Mouse (Mus musculus): ENCODE data around the gene Gm2663. TPM values are rescaled to one million over a fixed set of nuclear protein-coding genes. Genes with fewer than 3 reads are reported as not detected.
"Not testable (repeated sequence)": the region's sequence is repeated elsewhere in the genome, so short reads cannot be mapped to it uniquely, and the experiment has no call there.

The Gm2663 gene
- polyA plus RNA-seq (2015; fragmentation: Nextera tagmentation; extraction: Ambion mirVana): not detected in 2 replicates

- not testable (repeated sequence) for H3K27ac ChIP-seq (replicated peaks); H3K36me3 ChIP-seq (replicated peaks); H3K4me3 ChIP-seq (replicated peaks); H3K27me3 ChIP-seq; H3K4me1 ChIP-seq (replicated peaks); ATAC-seq (ENCODE audit: insufficient read depth); H3K9me3 ChIP-seq (replicated peaks); H3K9ac ChIP-seq; H3K4me2 ChIP-seq
Measured at GRCm38 (mm10) chr6:40999379-40999778, at the start of gene Gm2663. Gene Gm2663, minus strand, starts transcription at chr6:40999479.

GRCm38 (mm10) chr6:41048602-41049001, 49.3 kb upstream of the Gm2663 start:
- Histone ChIP-seq H3K9ac (no peak overlapping the region), H3K4me1 (replicated peaks) (no peaks in the 10 kb centered on the region), H3K27ac (replicated peaks) (no peak overlapping the region), H3K36me3 (replicated peaks) (no peaks in the 10 kb centered on the region), H3K27me3 (no peaks in the 10 kb centered on the region), H3K4me3 (replicated peaks) (no peak overlapping the region), H3K4me2 (no peak overlapping the region), H3K9me3 (replicated peaks) (no peaks in the 10 kb centered on the region)
- ATAC-seq (ENCODE audit: insufficient read depth): no peak
- WGBS (ENCODE audit: insufficient replicate concordance): 20% methylated on average over 1 of the region's 1 CpGs

- Histone ChIP-seq H3K9me3 (replicated peaks) (no peaks in the 10 kb centered on the region), H3K27ac (replicated peaks) (no peak overlapping the region), H3K4me2 (no peak overlapping the region), H3K36me3 (replicated peaks) (no peaks in the 10 kb centered on the region), H3K4me1 (replicated peaks) (no peaks in the 10 kb centered on the region), H3K4me3 (replicated peaks) (no peak overlapping the region), H3K9ac (no peak overlapping the region), H3K27me3 (no peaks in the 10 kb centered on the region)
- 50% methylated on average over 1 of the region's 1 CpGs for WGBS (ENCODE audit: insufficient replicate concordance)
- no peak for ATAC-seq (ENCODE audit: insufficient read depth)
Measured at GRCm38 (mm10) chr6:41047961-41048360, 48.7 kb upstream of the Gm2663 start.

GRCm38 (mm10) chr6:41047202-41047601, 47.9 kb upstream of the Gm2663 start:
- no peak for ATAC-seq (ENCODE audit: insufficient read depth)
- WGBS (ENCODE audit: insufficient replicate concordance): 53% methylated on average over 1 of the region's 1 CpGs

GRCm38 (mm10) chr6:41046553-41046952, 47.3 kb upstream of the Gm2663 start:
- H3K9me3 ChIP-seq (replicated peaks): no peaks in the 10 kb centered on the region
- no peaks in the 10 kb centered on the region for H3K27me3 ChIP-seq
- no peaks in the 10 kb centered on the region for H3K4me1 ChIP-seq (replicated peaks)
- ATAC-seq (ENCODE audit: insufficient read depth): no peak
- no peak overlapping the region for H3K4me3 ChIP-seq (replicated peaks)
- no peak overlapping the region for H3K9ac ChIP-seq
- H3K4me2 ChIP-seq: no peak overlapping the region
- no peaks in the 10 kb centered on the region for H3K36me3 ChIP-seq (replicated peaks)
- no peak overlapping the region for H3K27ac ChIP-seq (replicated peaks)
- WGBS (ENCODE audit: insufficient replicate concordance): 34% methylated on average over 2 of the region's 2 CpGs

More at GRCm38 (mm10) chr6:41047202-41047601, 47.9 kb upstream of the Gm2663 start:
- Histone ChIP-seq H3K4me2 (no peak overlapping the region), H3K36me3 (replicated peaks) (no peaks in the 10 kb centered on the region), H3K4me1 (replicated peaks) (no peaks in the 10 kb centered on the region), H3K27ac (replicated peaks) (no peak overlapping the region), H3K9ac (no peak overlapping the region), H3K27me3 (no peaks in the 10 kb centered on the region), H3K4me3 (replicated peaks) (no peak overlapping the region), H3K9me3 (replicated peaks) (no peaks in the 10 kb centered on the region)

GRCm38 (mm10) chr6:41044753-41045152, 45.5 kb upstream of the Gm2663 start:
- H3K4me2 ChIP-seq: no peak overlapping the region
- no peaks in the 10 kb centered on the region for H3K4me1 ChIP-seq (replicated peaks)
- H3K27me3 ChIP-seq: no peaks in the 10 kb centered on the region
- H3K9me3 ChIP-seq (replicated peaks): no peaks in the 10 kb centered on the region
- 35% methylated on average over 1 of the region's 1 CpGs for WGBS (ENCODE audit: insufficient replicate concordance)
- H3K4me3 ChIP-seq (replicated peaks): no peak overlapping the region
- no peak for ATAC-seq (ENCODE audit: insufficient read depth)
- H3K36me3 ChIP-seq (replicated peaks): no peaks in the 10 kb centered on the region
- H3K9ac ChIP-seq: no peak overlapping the region
- no peak overlapping the region for H3K27ac ChIP-seq (replicated peaks)

GRCm38 (mm10) chr6:41044314-41044713, 45.0 kb upstream of the Gm2663 start:
- Histone ChIP-seq H3K36me3 (replicated peaks) (no peaks in the 10 kb centered on the region), H3K27ac (replicated peaks) (no peak overlapping the region), H3K9ac (no peak overlapping the region), H3K4me2 (no peak overlapping the region), H3K4me1 (replicated peaks) (no peaks in the 10 kb centered on the region), H3K9me3 (replicated peaks) (no peaks in the 10 kb centered on the region), H3K27me3 (no peaks in the 10 kb centered on the region), H3K4me3 (replicated peaks) (no peak overlapping the region)
- 48% methylated on average over 1 of the region's 1 CpGs for WGBS (ENCODE audit: insufficient replicate concordance)
- no peak for ATAC-seq (ENCODE audit: insufficient read depth)

- ATAC-seq (ENCODE audit: insufficient read depth): no peak
- H3K4me2 ChIP-seq: no peak within 1 kb of the TSS
- H3K27ac ChIP-seq (replicated peaks): no peak within 1 kb of the TSS
- H3K4me1 ChIP-seq (replicated peaks): no peaks in the 10 kb centered on the region
- no peak within 1 kb of the TSS for H3K4me3 ChIP-seq (replicated peaks)
- no peaks in the 10 kb centered on the region for H3K36me3 ChIP-seq (replicated peaks)
- no peak within 1 kb of the TSS for H3K9ac ChIP-seq
- no peaks in the 10 kb centered on the region for H3K27me3 ChIP-seq
- no peaks in the 10 kb centered on the region for H3K9me3 ChIP-seq (replicated peaks)
Measured at GRCm38 (mm10) chr6:41035409-41035808, 36.1 kb upstream of the Gm2663 start, which contains the start of gene 2210010C04Rik. Gene 2210010C04Rik, minus strand, starts transcription at chr6:41035509.

- H3K27ac ChIP-seq (replicated peaks): no peak overlapping the region
- no peaks in the 10 kb centered on the region for H3K36me3 ChIP-seq (replicated peaks)
- no peak overlapping the region for H3K4me3 ChIP-seq (replicated peaks)
- H3K9me3 ChIP-seq (replicated peaks): no peaks in the 10 kb centered on the region
- no peaks in the 10 kb centered on the region for H3K27me3 ChIP-seq
- ATAC-seq (ENCODE audit: insufficient read depth): no peak
- H3K9ac ChIP-seq: no peak overlapping the region
- H3K4me2 ChIP-seq: no peak overlapping the region
- 67% methylated on average over 6 of the region's 6 CpGs for WGBS (ENCODE audit: insufficient replicate concordance)
- H3K4me1 ChIP-seq (replicated peaks): no peaks in the 10 kb centered on the region
Measured at GRCm38 (mm10) chr6:41032802-41033201, 33.5 kb upstream of the Gm2663 start.

- no peaks in the 10 kb centered on the region for H3K27me3 ChIP-seq
- H3K36me3 ChIP-seq (replicated peaks): no peaks in the 10 kb centered on the region
- WGBS (ENCODE audit: insufficient replicate concordance): 52% methylated on average over 3 of the region's 3 CpGs
- no peak overlapping the region for H3K4me2 ChIP-seq
- H3K27ac ChIP-seq (replicated peaks): no peak overlapping the region
- no peak overlapping the region for H3K9ac ChIP-seq
- H3K4me3 ChIP-seq (replicated peaks): no peak overlapping the region
- no peaks in the 10 kb centered on the region for H3K4me1 ChIP-seq (replicated peaks)
- no peak for ATAC-seq (ENCODE audit: insufficient read depth)
- no peaks in the 10 kb centered on the region for H3K9me3 ChIP-seq (replicated peaks)
Measured at GRCm38 (mm10) chr6:41032231-41032630, 33.0 kb upstream of the Gm2663 start.

GRCm38 (mm10) chr6:41030821-41031220, 31.5 kb upstream of the Gm2663 start:
- WGBS (ENCODE audit: insufficient replicate concordance): 65% methylated on average over 3 of the region's 3 CpGs
- ATAC-seq (ENCODE audit: insufficient read depth): no peak
- H3K4me2 ChIP-seq: no peak overlapping the region
- no peak overlapping the region for H3K9ac ChIP-seq
- H3K36me3 ChIP-seq (replicated peaks): no peaks in the 10 kb centered on the region
- H3K4me1 ChIP-seq (replicated peaks): no peaks in the 10 kb centered on the region
- no peaks in the 10 kb centered on the region for H3K27me3 ChIP-seq
- no peak overlapping the region for H3K4me3 ChIP-seq (replicated peaks)
- H3K27ac ChIP-seq (replicated peaks): no peak overlapping the region
- no peaks in the 10 kb centered on the region for H3K9me3 ChIP-seq (replicated peaks)

GRCm38 (mm10) chr6:41027053-41027452, 27.8 kb upstream of the Gm2663 start:
- Histone ChIP-seq H3K9ac (no peak overlapping the region), H3K4me3 (replicated peaks) (no peak overlapping the region), H3K36me3 (replicated peaks) (no peaks in the 10 kb centered on the region), H3K4me1 (replicated peaks) (no peaks in the 10 kb centered on the region), H3K27ac (replicated peaks) (no peak overlapping the region), H3K27me3 (no peaks in the 10 kb centered on the region), H3K4me2 (no peak overlapping the region), H3K9me3 (replicated peaks) (no peaks in the 10 kb centered on the region)
- ATAC-seq (ENCODE audit: insufficient read depth): no peak
- WGBS (ENCODE audit: insufficient replicate concordance): 35% methylated on average over 2 of the region's 2 CpGs

Measured in liver, embryonic 15.5 days (tissue).